Mouse (Mus musculus): ENCODE measurements around the gene Pcdh19.
"Not testable (repeated sequence)": the region's sequence is repeated elsewhere in the genome, so short reads cannot be mapped to it uniquely, and the experiment has no call there.

Pcdh19 gene

DNA sequence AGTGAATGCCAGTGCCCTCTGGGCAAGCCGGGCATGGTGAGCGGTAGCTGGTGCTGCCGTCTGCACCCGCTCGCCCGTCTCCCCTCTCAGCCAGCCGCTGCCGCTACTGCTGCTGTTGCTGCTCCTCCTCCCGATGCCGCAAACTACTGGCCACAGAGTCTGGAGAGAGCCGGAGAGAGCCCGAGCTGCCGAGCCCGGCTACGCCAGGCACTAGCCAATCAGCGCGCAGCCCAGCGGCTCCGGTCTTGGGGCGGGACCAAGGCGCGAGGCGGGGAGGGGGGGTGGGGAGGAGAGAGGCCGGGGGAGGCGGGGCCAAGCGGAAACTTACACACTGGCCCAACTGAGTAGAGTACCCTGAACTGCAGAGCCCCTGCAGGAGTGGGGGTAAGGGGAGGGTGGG lies at the start of gene Pcdh19:
Gene Pcdh19 (minus strand): TSS at position 148 of the 400 bp plus-strand sequence.
- DNase-seq = peak; percentile 20

DNA sequence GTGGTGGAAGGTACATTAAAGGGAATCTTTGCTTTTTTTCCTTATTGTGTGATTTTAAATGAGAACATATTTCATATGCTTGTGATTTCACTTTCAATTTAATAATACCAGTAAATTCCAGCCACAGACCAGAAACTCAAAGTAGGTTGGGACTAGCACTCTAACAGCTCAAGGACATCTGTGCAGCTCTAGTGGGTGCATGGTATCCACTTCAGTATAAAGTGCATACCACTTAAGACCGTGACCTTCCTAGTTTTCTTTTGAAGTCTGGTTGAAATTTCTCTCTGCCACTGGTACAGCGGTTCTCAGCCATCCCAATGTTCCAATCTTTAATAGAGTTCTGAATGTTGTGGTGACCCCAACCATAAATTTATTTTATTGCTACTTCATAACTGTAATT lies 47.1 kb upstream of the Pcdh19 start:
- no peak for DNase-seq

DNA sequence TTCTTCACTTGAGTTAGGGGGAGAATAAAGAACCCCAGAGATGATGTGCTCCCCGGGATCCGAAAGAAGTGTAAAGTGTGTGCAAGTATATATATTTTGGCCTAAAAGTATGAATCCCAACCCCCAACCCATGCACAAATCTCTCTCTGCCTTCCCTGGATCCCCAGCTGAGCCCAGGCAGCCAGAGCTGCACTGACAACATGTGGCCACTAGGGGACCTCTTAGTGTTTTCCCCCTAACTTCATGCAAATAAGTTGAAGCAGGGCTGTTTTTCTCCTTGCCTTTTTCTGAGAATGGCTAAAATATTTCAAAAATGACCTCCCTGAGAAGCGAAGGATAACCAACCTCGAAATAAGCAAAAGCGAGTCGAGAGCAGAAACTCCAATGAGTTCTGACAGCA lies 46.2 kb upstream of the Pcdh19 start:
- no peak for DNase-seq

DNA sequence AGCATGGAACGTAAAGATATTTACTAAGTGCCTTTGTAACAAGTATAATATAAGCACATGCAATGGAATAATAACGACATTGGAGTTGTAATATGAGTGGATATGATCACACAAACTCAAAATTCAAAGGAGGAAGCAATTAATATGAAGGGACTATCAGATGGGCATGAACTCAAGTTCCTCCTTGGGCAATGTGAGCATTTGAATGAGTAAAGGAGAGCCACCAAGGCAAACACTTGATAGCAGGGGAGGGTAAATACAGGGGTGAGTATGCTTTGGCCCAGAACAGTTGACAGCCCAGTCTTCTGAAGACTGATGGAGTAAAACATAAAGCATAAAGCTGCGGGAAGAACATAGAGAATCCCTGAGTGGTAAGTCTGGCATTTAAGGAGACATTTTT lies 32.7 kb upstream of the Pcdh19 start:
- no peak for DNase-seq

DNA sequence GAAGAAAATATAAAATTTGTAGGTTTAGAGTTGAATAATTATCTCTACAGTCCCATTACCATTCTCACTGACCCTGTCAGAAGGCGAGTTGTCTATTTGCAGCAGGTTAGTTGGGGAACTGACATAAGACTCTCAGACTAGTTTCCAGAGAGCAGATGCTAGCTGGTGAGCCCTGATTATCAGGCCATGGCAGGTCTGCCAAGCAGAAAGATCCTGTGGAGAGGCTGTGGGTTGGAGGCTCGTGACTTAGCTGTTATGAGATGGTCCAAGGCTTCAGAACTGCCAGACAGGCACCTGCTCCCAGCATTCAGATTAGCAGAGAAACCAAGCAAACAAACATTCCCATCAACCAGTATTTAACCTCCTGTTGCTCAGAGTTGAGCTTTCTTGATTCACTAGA lies 21.8 kb upstream of the Pcdh19 start:
- DNase-seq = no peak

DNA sequence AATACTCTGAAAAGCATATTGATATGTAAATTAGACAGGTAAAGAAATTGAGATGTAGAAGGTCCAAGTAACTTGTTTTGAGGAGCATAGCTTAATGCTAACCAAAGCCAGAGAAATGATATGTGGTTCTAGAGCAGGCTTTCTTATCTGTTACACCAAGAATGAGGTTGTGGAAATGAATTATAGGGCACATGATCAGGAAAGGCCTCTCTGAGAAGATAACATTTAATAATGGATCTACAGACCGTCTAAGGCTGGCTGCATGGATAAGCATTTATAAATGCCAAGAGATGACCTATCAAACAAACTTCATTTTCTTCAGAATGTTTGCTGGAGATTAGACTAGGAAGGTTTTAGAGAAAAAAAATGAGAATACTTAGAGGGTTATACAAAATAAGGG lies 14.1 kb upstream of the Pcdh19 start:
- no peak for DNase-seq

DNA sequence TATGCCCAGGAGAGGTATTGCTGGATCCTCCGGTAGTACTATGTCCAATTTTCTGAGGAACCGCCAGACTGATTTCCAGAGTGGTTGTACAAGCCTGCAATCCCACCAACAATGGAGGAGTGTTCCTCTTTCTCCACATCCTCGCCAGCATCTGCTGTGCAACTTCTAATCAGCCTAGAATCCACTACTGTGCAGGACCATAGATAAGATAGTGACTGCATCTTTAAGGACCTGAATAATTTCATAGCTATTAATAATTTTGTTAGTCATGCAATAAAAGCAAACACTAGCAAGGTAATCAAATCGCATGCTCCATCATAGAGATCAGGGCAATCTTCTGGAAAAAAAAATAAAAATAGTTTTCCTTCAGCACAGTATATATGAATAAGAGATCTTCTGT lies 9.1 kb upstream of the Pcdh19 start:
- DNase-seq = not testable (repeated sequence)

DNA sequence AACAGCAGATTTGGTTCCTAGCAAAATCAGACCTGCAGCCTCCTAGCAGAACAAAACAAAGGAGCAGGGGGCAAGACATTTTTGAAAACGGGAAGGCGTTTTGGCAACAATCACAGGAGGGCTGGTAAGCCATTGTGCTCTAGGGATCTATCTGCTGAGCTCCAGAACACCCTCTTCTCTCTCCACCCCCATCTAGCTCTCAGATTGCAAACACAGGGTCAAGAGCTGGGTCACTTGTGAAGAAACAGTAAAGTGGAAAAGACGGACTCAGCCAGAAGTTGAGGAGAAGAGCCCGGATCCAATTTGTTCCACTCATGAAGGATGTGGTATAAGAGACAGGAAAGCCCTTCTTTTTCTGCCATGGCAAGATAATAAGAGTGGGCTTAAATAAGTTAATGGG lies 7.7 kb upstream of the Pcdh19 start:
- no peak for DNase-seq

DNA sequence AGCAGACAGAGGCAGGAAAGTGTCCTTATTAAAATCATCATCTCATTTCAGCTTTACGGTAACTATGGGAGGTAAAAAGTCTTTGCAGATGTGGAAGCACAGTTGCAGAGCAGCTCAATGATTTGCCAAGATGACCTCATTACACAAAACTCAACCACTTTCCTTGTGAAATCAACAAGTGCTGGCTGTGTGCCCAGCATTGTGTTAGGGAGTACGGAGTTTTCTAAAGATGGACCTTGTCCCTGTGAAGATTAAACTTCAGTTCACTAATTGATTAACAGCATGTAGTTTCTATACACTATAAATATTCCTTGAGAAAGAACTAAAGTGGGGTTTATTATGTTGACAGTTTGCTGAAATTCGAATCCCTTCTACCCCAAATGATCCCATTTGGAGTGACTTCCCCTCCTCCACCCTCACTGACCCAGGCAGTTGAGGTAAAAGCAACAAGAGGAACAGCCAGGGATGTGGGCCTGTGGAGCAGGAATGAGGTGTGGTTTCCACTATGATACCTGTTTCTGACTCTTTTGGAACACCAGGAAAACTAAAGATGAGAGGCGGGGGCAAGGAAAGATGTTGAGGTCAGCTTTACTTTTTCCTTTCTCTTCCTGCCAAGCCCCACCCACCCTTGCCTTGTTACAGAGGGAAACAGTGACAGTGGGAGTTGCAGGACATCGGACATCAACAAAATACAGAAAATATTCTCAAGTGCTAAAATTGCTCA lies 4.4 kb upstream of the Pcdh19 start:
- no peak for DNase-seq

DNA sequence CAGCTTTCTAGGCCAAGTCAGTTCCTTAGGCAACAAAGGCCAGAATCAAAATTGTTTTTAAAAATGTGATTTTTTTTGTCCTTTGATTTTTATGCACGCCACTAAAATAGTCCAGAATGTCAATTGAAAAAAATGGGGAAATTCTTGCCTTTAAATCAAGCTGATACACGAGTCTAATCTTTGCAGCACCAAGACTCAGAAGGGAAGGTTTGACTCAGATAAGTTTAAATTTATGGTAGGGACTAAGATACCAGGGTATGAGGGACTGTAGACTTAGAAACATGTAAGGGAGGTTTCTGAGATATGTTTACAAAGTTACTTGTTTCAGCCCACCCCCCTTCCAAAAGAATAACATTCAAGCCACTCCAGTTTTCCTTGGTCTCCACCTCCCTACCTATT lies 3.6 kb upstream of the Pcdh19 start:
- DNase-seq = no peak

DNA sequence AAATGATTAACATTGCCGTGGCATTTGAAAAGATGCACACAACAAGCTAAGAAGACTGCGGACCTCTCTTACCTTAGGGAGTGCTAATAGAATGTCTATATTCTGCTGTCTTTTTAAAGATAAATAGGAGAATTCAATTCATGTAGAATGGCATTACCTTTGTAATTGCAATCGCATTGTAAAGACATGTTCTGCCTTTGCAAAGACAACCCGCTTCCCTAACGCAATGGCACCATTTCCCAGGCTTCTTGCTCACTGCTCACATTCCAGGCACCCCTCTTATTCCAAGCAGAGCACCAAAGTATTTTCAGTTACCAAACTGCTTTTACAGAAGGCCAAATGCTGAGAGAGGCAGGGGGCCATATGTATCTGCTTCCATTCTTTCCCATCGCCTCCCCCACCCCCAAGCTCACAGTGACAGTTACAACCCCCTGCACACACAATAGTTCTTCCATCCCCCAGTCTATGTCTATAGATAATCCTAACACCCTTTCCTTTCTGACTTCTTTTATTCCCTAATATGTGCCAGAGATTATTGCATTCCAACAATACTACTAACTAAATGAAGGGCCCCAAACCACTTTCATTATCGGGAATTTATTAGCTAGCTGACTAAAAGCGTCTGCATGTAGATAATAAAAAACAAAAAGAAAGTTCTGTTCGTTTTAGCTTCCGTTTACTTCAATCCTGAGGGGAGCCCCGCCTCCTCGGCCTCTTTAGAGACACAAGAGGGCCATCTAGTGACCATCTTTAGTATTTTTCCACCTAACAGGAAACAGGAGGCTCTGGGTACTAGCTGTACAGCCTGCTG lies 3.0 kb upstream of the Pcdh19 start:
- peak; percentile 61 for DNase-seq

DNA sequence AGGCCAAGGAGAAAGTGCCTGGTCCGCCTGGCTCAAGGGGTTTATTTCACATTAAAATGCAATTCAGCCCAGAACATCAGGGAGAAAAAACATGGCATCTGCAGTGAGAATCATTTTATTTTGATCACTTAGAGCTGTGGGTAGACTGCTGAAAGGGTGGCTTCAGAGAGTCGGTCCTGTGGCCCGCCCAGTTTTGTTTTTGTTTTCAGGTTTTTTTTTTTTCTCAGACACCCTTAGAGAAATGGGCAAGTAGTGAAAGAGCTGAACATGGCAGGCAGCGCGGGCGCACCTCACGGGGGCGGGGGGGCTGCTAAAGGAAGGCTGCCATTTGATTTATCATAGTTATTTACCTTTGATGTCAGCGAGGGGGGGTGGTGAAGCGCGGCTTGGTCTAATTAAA lies 2.0 kb upstream of the Pcdh19 start:
- DNase-seq = no peak

DNA sequence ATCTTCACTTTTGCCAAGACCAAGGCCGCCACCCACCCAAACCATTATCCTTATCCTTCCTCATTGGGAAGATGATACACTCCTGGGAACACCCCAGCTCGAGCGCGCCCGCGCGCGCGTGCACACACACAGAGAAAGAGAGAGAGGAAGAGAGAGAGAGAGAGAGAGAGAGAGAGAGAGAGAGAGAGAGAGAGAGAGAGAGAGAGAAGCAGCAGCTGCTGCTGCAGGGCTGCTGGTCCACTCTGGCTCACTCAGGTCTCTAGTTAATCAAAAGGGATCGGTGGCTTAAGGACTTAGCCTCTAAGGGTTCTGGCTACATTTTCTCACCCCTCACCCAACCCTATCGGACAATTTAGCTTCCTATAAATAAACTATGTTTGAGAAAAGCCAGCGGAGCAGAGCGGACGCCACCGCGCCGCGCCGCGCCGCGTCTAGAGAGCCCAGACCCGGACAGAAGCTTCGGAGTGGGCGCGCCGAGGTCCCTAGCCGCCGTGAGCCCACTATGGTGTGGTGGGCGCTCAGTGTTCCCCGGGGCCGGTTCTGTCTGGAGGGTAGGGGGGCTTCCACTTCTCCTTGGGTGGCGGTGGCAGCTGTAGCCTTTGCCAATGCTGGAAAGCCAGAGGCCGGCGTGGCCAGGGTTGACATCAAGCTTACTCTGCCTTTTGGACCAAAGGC lies 926 bp upstream of the Pcdh19 start:
- no peak for DNase-seq

DNA sequence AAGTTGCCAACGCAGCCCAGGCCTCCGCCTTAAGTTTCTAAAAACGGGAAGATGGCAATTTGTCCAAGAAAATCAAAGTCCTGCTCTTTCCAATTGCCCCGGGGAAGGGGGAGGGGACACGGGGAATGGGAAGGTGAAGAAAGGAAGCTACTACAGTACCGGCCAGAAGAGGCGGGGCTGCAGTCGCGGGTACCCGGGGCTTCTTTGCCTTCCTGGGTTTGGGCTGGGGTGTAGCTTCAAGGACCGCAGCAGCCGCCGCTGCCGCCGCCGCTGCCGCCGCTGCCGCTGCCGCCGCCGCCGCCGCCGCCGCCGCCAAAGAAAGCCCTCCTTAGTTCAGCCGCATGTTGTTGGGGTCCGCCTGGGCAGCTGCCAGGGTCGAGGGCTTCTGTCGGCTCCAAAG lies 631 bp downstream of the Pcdh19 start:
- DNase-seq = no peak

DNA sequence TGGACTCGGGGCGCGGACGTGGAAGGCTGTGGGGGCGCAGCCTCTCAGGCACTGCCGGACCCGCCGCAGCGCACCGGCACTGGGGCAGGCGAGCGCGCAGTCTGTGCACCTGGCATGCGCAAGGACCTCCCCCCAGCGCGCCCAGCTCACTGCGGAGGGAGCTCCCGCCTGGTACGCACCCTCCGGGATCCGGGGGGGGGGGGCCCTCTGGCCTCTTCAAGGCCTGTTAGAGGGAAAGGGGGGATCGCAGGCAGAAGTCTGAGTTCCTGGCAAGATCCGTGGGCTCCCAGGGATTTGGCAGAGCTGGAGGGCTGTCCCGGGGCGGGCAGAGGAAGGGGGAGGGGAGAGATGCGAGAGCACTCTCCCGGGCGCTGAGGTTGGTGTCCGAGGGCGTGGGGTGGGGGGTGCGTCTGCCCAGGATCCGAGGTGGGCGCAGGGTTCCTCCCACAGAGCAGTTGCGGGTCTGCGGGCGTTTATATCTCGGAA lies 1.1 kb downstream of the Pcdh19 start:
- no peak for DNase-seq

DNA sequence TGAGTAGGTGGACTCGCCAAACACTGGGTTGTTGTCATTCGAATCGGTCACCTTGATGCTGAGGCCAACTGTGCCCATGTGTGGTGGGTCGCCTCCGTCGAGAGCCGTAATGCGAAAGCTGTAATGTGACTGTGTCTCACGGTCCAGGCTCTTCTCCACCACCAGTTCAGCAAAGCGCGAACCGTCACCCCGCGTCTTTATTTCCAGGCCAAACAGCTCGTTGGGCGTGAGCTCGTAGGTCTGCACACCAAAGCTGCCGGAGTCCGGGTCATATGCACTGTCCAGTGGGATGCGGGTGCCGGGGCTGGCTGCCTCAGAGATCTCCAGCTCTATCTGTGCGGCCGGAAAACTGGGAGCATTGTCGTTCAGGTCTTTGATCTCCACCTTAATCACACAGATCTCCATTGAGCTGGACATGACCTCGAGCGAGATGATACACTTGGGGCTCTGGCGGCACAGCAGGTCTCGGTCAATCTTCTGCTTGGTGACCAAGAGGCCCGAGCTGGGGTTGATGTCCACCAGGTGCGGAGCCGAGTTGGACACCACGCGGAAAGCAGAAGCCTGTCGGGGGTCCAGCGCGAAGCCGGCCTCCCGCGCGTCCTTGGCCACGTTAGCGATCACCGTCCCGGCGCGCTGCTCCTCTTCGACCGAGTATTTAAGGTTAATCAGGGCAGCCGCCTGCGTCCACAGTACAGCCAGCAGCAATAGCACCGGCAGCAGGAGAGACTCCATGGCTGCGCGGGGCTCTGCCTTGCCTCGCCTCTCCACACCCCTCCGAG lies 2.1 kb downstream of the Pcdh19 start:
- DNase-seq = no peak

DNA sequence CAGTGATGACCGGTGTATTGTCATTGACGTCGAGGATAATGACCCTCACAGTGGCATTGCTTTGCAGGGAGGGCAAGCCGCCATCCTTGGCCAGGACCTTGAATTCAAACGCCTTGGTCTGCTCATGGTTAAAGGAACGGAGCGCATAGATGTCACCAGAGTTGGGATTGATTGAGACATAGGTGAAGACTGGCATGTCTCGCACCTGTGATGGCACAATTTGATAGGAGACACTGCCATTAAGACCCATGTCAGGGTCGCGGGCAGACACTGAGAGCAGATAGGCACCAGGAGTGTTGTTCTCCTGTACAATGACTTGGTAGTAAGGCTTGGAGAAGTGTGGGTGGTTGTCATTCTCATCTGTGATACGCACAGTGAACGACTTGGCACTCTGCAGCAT lies 3.2 kb downstream of the Pcdh19 start:
- DNase-seq = no peak

DNA sequence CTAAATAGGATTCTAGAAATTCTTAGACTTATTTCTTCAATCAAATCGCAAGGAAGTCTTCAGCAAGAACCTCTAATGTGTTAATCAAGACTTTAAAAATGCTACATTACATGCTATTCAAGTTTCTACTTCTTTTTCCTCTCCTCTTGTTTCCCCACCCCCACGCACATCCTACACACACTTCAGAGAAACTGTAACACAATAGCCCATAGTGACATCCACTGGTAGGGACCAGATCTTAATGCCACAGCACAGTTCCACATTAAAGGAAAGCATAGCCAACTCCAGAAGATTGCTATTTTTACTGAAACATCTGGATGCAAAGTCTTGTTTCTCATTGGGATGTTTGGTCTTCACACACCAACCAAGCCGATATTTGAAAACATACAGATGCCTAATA lies 4.8 kb downstream of the Pcdh19 start:
- DNase-seq = no peak

DNA sequence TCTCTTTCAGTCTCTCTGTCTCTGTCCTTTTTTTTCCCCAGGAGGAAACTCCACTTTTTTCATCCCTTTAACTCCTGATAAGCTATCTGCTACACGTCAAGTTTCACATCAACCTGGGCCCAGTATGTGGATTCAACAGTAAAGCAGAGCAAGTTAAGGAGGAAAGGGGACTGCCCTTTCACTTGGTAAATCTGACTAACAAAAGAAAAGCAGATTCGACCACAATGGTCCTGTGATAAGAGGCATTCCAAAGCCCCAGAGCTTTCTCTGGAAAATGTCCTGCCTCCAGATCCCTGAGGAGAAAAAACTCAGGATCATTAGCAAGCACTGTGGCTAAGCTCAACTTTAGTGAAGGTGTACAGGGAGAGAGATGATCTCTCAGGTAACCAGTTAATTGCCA lies 13.7 kb downstream of the Pcdh19 start:
- DNase-seq = no peak

DNA sequence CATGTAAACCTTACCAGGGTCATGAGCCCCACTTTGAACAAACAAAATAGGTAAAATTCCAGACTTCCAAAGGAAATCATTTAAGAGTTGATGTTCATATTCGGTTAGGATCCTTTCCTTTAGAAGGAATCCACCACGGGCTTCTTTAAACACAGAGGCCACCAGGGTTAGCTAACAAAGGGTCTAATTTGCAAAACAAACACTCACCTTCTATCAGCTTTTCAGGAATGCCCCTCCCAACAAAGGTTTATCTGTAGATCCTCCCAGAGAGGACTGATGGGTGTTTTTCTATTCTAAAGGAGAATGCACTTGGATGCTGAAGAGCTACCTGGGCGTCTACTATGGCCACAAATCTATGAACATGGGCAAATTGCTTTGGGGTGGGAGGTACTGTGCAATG lies 15.0 kb downstream of the Pcdh19 start:
- DNase-seq = no peak

DNA sequence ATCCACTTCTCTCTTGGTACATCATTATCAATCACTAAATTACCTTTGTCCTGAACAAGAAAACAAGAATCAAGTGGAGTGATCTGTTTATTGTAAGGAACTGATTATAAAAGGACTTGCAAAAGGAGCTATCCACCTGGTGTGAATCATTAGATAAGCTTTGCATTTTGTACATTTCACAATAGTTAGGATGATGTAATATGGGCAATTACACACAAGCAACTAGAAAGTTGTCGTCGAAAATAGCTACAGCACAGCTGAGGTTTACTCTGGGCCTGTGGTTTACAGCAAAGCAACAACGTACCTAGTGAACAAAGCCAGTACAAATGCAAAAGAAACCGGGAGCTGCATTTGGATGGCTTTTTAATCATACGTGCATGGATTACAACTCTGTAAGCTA lies 28.7 kb downstream of the Pcdh19 start:
- no peak for DNase-seq

DNA sequence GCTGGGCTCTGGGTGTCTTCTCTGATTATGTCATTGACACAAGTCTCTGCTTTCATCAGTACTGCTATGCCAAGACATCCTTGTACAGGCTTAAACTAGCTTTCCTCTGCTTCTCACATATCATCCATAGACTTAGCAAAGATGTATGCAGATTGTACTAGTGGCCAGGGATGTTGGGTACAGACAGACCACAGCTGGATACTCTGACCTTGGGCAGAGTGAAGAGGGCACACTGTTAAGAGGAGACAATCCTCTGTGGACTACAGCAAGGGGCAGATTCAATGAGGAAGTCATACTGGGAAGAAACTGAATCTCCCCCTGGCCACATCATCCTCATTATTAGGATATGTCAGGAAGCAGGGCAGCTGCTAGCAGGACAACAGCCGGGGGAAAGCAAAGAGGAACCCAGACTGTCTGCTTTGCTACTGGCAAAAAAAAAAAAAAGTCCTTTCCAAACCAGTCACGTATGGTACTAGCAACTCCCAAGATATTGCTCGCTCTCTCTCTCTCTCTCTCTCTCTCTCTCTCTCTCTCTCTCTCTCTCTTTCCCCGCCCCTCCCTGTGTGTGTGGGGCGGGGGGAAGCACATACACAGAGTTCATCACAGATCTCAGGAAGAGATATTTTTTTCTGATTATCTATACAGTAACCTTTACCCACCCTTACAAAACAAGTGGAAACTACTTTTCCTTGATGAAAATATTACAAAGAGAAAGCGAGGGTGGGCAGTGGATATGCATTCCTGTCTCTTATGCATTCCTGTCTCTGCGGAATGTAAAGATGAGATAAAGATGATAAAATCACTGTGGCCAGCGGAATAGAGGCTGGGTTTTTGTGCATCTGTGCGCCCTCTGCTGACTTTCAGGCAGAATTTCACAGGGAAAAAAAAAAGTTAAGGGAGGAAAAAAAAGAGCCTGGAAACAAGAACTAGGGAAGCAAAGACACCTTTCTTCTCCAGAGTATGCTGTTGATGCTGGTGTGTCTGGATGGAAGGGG lies 31.2 kb downstream of the Pcdh19 start:
- peak; percentile 3 for DNase-seq

Data from cerebellum, adult 9-10 months (tissue).